Mouse (Mus musculus): ENCODE data around the gene Siglecf. TPM values are rescaled to one million over a fixed set of nuclear protein-coding genes. Genes with fewer than 3 reads are reported as not detected.

Gene Siglecf
- polyA plus RNA-seq, 1 experiment from 2014 or later = 0.28 TPM

GRCm38 (mm10) chr7:43353758-43354157 is 2.6 kb downstream of the Siglecf start:
- 70% methylated on average over 4 of the region's 4 CpGs for WGBS
- Histone ChIP-seq H3K9ac (ENCODE audit: low read length) (no peak overlapping the region), H3K27me3 (ENCODE audit: control insufficient read depth, insufficient read depth, low read length) (no peaks in the 10 kb centered on the region; the same call in 1 of the 2 replicates), H3K36me3 (ENCODE audit: control insufficient read depth, insufficient read depth) (no peaks in the 10 kb centered on the region), H3K27ac (ENCODE audit: low read length) (no peak overlapping the region), H3K4me2 (ENCODE audit: low read depth, low read length) (no peak overlapping the region), H3K4me3 (ENCODE audit: low read length) (no peak overlapping the region), H3K9me3 (replicated peaks; ENCODE audit: control insufficient read depth, low read length) (no peaks in the 10 kb centered on the region), H3K4me1 (ENCODE audit: control insufficient read depth, insufficient read depth, low read length) (0 out of 2 replicates have a peak, but pooled peaks cover 2% of the 10 kb centered on the region)
- no peak for ATAC-seq (replicated peaks; ENCODE audit: extremely low read depth, insufficient read depth, low FRiP score)

- H3K4me3 ChIP-seq (ENCODE audit: low read length) = no peak overlapping the region
- WGBS = 13% methylated on average over 12 of the region's 12 CpGs
- H3K27me3 ChIP-seq (ENCODE audit: control insufficient read depth, insufficient read depth, low read length) = no peaks in the 10 kb centered on the region; the same call in 1 of the 2 replicates
- no peaks in the 10 kb centered on the region for H3K36me3 ChIP-seq (ENCODE audit: control insufficient read depth, insufficient read depth)
- ATAC-seq (replicated peaks; ENCODE audit: extremely low read depth, insufficient read depth, low FRiP score) = no peak; the same call in 1 of the 2 replicates
- no peaks in the 10 kb centered on the region for H3K9me3 ChIP-seq (replicated peaks; ENCODE audit: control insufficient read depth, low read length)
- H3K4me1 ChIP-seq (ENCODE audit: control insufficient read depth, insufficient read depth, low read length) = 0 out of 2 replicates have a peak, but pooled peaks cover 2% of the 10 kb centered on the region
- no peak overlapping the region for H3K27ac ChIP-seq (ENCODE audit: low read length)
- no peak overlapping the region for H3K9ac ChIP-seq (ENCODE audit: low read length)
- H3K4me2 ChIP-seq (ENCODE audit: low read depth, low read length) = no peak overlapping the region
Measured at GRCm38 (mm10) chr7:43354893-43355835, 4.0 kb downstream of the Siglecf start.

GRCm38 (mm10) chr7:43358556-43358955 is 7.4 kb downstream of the Siglecf start:
- Histone ChIP-seq H3K9me3 (replicated peaks; ENCODE audit: control insufficient read depth, low read length) (no peaks in the 10 kb centered on the region), H3K4me1 (ENCODE audit: control insufficient read depth, insufficient read depth, low read length) (0 out of 2 replicates have a peak, but pooled peaks cover 2% of the 10 kb centered on the region), H3K27me3 (ENCODE audit: control insufficient read depth, insufficient read depth, low read length) (no peaks in the 10 kb centered on the region; the same call in 1 of the 2 replicates), H3K9ac (ENCODE audit: low read length) (no peak overlapping the region), H3K4me2 (ENCODE audit: low read depth, low read length) (no peak overlapping the region), H3K27ac (ENCODE audit: low read length) (no peak overlapping the region), H3K36me3 (ENCODE audit: control insufficient read depth, insufficient read depth) (no peaks in the 10 kb centered on the region), H3K4me3 (ENCODE audit: low read length) (no peak overlapping the region)
- no peak for ATAC-seq (replicated peaks; ENCODE audit: extremely low read depth, insufficient read depth, low FRiP score)
- WGBS = 77% methylated on average over 3 of the region's 3 CpGs

GRCm38 (mm10) chr7:43361442-43361841 is 10.3 kb downstream of the Siglecf start:
- Histone ChIP-seq H3K4me3 (ENCODE audit: low read length) (no peak overlapping the region), H3K36me3 (ENCODE audit: control insufficient read depth, insufficient read depth) (no peaks in the 10 kb centered on the region), H3K4me2 (ENCODE audit: low read depth, low read length) (no peak overlapping the region), H3K27ac (ENCODE audit: low read length) (no peak overlapping the region), H3K4me1 (ENCODE audit: control insufficient read depth, insufficient read depth, low read length) (no peaks in the 10 kb centered on the region), H3K27me3 (ENCODE audit: control insufficient read depth, insufficient read depth, low read length) (no peaks in the 10 kb centered on the region), H3K9me3 (replicated peaks; ENCODE audit: control insufficient read depth, low read length) (no peaks in the 10 kb centered on the region), H3K9ac (ENCODE audit: low read length) (no peak overlapping the region)
- WGBS = 84% methylated on average over 1 of the region's 1 CpGs
- no peak for ATAC-seq (replicated peaks; ENCODE audit: extremely low read depth, insufficient read depth, low FRiP score)

GRCm38 (mm10) chr7:43362021-43362420 is 10.9 kb downstream of the Siglecf start:
- H3K9ac ChIP-seq (ENCODE audit: low read length) = no peak overlapping the region
- ATAC-seq (replicated peaks; ENCODE audit: extremely low read depth, insufficient read depth, low FRiP score) = no peak
- no peak overlapping the region for H3K4me3 ChIP-seq (ENCODE audit: low read length)
- H3K27me3 ChIP-seq (ENCODE audit: control insufficient read depth, insufficient read depth, low read length) = no peaks in the 10 kb centered on the region
- H3K27ac ChIP-seq (ENCODE audit: low read length) = no peak overlapping the region
- no peaks in the 10 kb centered on the region for H3K4me1 ChIP-seq (ENCODE audit: control insufficient read depth, insufficient read depth, low read length)
- H3K9me3 ChIP-seq (replicated peaks; ENCODE audit: control insufficient read depth, low read length) = no peaks in the 10 kb centered on the region
- WGBS = 57% methylated on average over 4 of the region's 4 CpGs
- H3K36me3 ChIP-seq (ENCODE audit: control insufficient read depth, insufficient read depth) = no peaks in the 10 kb centered on the region
- no peak overlapping the region for H3K4me2 ChIP-seq (ENCODE audit: low read depth, low read length)

- Histone ChIP-seq H3K9me3 (replicated peaks; ENCODE audit: control insufficient read depth, low read length) (no peaks in the 10 kb centered on the region), H3K4me2 (ENCODE audit: low read depth, low read length) (no peak overlapping the region), H3K27ac (ENCODE audit: low read length) (no peak overlapping the region), H3K9ac (ENCODE audit: low read length) (no peak overlapping the region), H3K27me3 (ENCODE audit: control insufficient read depth, insufficient read depth, low read length) (no peaks in the 10 kb centered on the region), H3K4me1 (ENCODE audit: control insufficient read depth, insufficient read depth, low read length) (no peaks in the 10 kb centered on the region), H3K4me3 (ENCODE audit: low read length) (no peak overlapping the region), H3K36me3 (ENCODE audit: control insufficient read depth, insufficient read depth) (no peaks in the 10 kb centered on the region)
- no peak for ATAC-seq (replicated peaks; ENCODE audit: extremely low read depth, insufficient read depth, low FRiP score)
- 16% methylated on average over 5 of the region's 5 CpGs for WGBS
Measured at GRCm38 (mm10) chr7:43378226-43378625, 27.1 kb downstream of the Siglecf start.

- H3K4me2 ChIP-seq (ENCODE audit: low read depth, low read length) = no peak overlapping the region
- H3K36me3 ChIP-seq (ENCODE audit: control insufficient read depth, insufficient read depth) = no peaks in the 10 kb centered on the region
- H3K9me3 ChIP-seq (replicated peaks; ENCODE audit: control insufficient read depth, low read length) = peaks cover 3% of the 10 kb centered on the region; the same call in 1 of the 2 replicates
- no peak overlapping the region for H3K4me3 ChIP-seq (ENCODE audit: low read length)
- no peaks in the 10 kb centered on the region for H3K4me1 ChIP-seq (ENCODE audit: control insufficient read depth, insufficient read depth, low read length)
- no peak overlapping the region for H3K9ac ChIP-seq (ENCODE audit: low read length)
- 57% methylated on average over 8 of the region's 8 CpGs for WGBS
- no peak for ATAC-seq (replicated peaks; ENCODE audit: extremely low read depth, insufficient read depth, low FRiP score)
- no peak overlapping the region for H3K27ac ChIP-seq (ENCODE audit: low read length)
- no peaks in the 10 kb centered on the region for H3K27me3 ChIP-seq (ENCODE audit: control insufficient read depth, insufficient read depth, low read length)
Measured at GRCm38 (mm10) chr7:43392349-43393121, 41.4 kb downstream of the Siglecf start.

- Histone ChIP-seq H3K9me3 (replicated peaks; ENCODE audit: control insufficient read depth, low read length) (no peaks in the 10 kb centered on the region), H3K4me2 (ENCODE audit: low read depth, low read length) (no peak overlapping the region), H3K27me3 (ENCODE audit: control insufficient read depth, insufficient read depth, low read length) (no peaks in the 10 kb centered on the region), H3K9ac (ENCODE audit: low read length) (no peak overlapping the region), H3K36me3 (ENCODE audit: control insufficient read depth, insufficient read depth) (no peaks in the 10 kb centered on the region), H3K4me1 (ENCODE audit: control insufficient read depth, insufficient read depth, low read length) (no peaks in the 10 kb centered on the region), H3K27ac (ENCODE audit: low read length) (no peak overlapping the region), H3K4me3 (ENCODE audit: low read length) (no peak overlapping the region)
- no peak for ATAC-seq (replicated peaks; ENCODE audit: extremely low read depth, insufficient read depth, low FRiP score)
- WGBS = 91% methylated on average over 2 of the region's 2 CpGs
Measured at GRCm38 (mm10) chr7:43399501-43399900, 48.4 kb downstream of the Siglecf start.

GRCm38 (mm10) chr7:43402718-43403117 is 51.6 kb downstream of the Siglecf start:
- Histone ChIP-seq H3K9ac (ENCODE audit: low read length) (no peak overlapping the region), H3K9me3 (replicated peaks; ENCODE audit: control insufficient read depth, low read length) (no peaks in the 10 kb centered on the region), H3K4me1 (ENCODE audit: control insufficient read depth, insufficient read depth, low read length) (no peaks in the 10 kb centered on the region), H3K27me3 (ENCODE audit: control insufficient read depth, insufficient read depth, low read length) (no peaks in the 10 kb centered on the region), H3K27ac (ENCODE audit: low read length) (no peak overlapping the region), H3K36me3 (ENCODE audit: control insufficient read depth, insufficient read depth) (no peaks in the 10 kb centered on the region), H3K4me3 (ENCODE audit: low read length) (no peak overlapping the region), H3K4me2 (ENCODE audit: low read depth, low read length) (no peak overlapping the region)
- 19% methylated on average over 2 of the region's 2 CpGs for WGBS
- no peak for ATAC-seq (replicated peaks; ENCODE audit: extremely low read depth, insufficient read depth, low FRiP score)

Data from heart, embryonic 16.5 days (tissue).